Mouse (Mus musculus): ENCODE results near the gene Fgfr2. TPM values are rescaled to one million over a fixed set of nuclear protein-coding genes. Genes with fewer than 3 reads are reported as not detected.

Gene Fgfr2
- polyA plus RNA-seq, 1 experiment from 2014 or later: 110 TPM

GRCm38 (mm10) chr7:132830955-132831354 is 292.2 kb downstream of the Fgfr2 start:
- DNase-seq (ENCODE audit: low spot score): no peak
- H3K27ac ChIP-seq (ENCODE audit: low read length): no peak overlapping the region

GRCm38 (mm10) chr7:132824346-132825022 is 298.7 kb downstream of the Fgfr2 start:
- peaks cover 4% of the 10 kb centered on the region; the same call in 1 of the 2 replicates for H3K36me3 ChIP-seq (ENCODE audit: insufficient read depth, low read length)
- no peak overlapping the region for H3K4me3 ChIP-seq (ENCODE audit: low read depth, low read length)
- ATAC-seq (no peak), DNase-seq (ENCODE audit: low spot score) (no peak)
- H3K27ac ChIP-seq (ENCODE audit: low read length): no peak overlapping the region
- H3K4me1 ChIP-seq (ENCODE audit: insufficient read depth, low read depth, low read length): no peaks in the 10 kb centered on the region
- 19% methylated on average over 1 of the region's 1 CpGs for WGBS
- no peaks in the 10 kb centered on the region for H3K9me3 ChIP-seq (ENCODE audit: low read length)
- no peak overlapping the region for H3K9ac ChIP-seq (replicated peaks; ENCODE audit: low read depth)
- H3K4me2 ChIP-seq (replicated peaks; ENCODE audit: low read depth, low read length): no peak overlapping the region
- TF ChIP-seq EP300 (IDR thresholded peaks at IDR 0.05) (no peak), CTCF (IDR thresholded peaks at IDR 0.05) (no peak)
- no peaks in the 10 kb centered on the region for H3K27me3 ChIP-seq (replicated peaks; ENCODE audit: insufficient read depth, low read length)

More at GRCm38 (mm10) chr7:132830955-132831354, 292.2 kb downstream of the Fgfr2 start:
- Histone ChIP-seq H3K36me3 (ENCODE audit: insufficient read depth, low read length) (peaks cover 7% of the 10 kb centered on the region; the same call in 1 of the 2 replicates), H3K4me2 (replicated peaks; ENCODE audit: low read depth, low read length) (no peak overlapping the region), H3K4me1 (ENCODE audit: insufficient read depth, low read depth, low read length) (no peaks in the 10 kb centered on the region), H3K27me3 (replicated peaks; ENCODE audit: insufficient read depth, low read length) (no peaks in the 10 kb centered on the region), H3K9me3 (ENCODE audit: low read length) (no peaks in the 10 kb centered on the region), H3K9ac (replicated peaks; ENCODE audit: low read depth) (no peak overlapping the region), H3K4me3 (ENCODE audit: low read depth, low read length) (no peak overlapping the region)
- ATAC-seq: no peak
- TF ChIP-seq EP300 (IDR thresholded peaks at IDR 0.05): no peak
- TF ChIP-seq CTCF (IDR thresholded peaks at IDR 0.05): no peak
- 85% methylated on average over 4 of the region's 4 CpGs for WGBS

- no peak overlapping the region for H3K4me3 ChIP-seq (ENCODE audit: low read depth, low read length)
- no peak for TF ChIP-seq EP300 (IDR thresholded peaks at IDR 0.05)
- TF ChIP-seq CTCF (IDR thresholded peaks at IDR 0.05): no peak
- ATAC-seq (no peak), DNase-seq (ENCODE audit: low spot score) (no peak)
- no peak overlapping the region for H3K27ac ChIP-seq (ENCODE audit: low read length)
- no peaks in the 10 kb centered on the region for H3K4me1 ChIP-seq (ENCODE audit: insufficient read depth, low read depth, low read length)
- H3K4me2 ChIP-seq (replicated peaks; ENCODE audit: low read depth, low read length): no peak overlapping the region
- no peaks in the 10 kb centered on the region for H3K9me3 ChIP-seq (ENCODE audit: low read length)
- peaks cover 4% of the 10 kb centered on the region; the same call in 1 of the 2 replicates for H3K36me3 ChIP-seq (ENCODE audit: insufficient read depth, low read length)
- no peaks in the 10 kb centered on the region for H3K27me3 ChIP-seq (replicated peaks; ENCODE audit: insufficient read depth, low read length)
- H3K9ac ChIP-seq (replicated peaks; ENCODE audit: low read depth): no peak overlapping the region
These were observed 299.3 kb downstream of the Fgfr2 start for GRCm38 (mm10) chr7:132823832-132824231.

- Histone ChIP-seq H3K36me3 (ENCODE audit: insufficient read depth, low read length) (peaks cover 4% of the 10 kb centered on the region; the same call in 1 of the 2 replicates), H3K27me3 (replicated peaks; ENCODE audit: insufficient read depth, low read length) (no peaks in the 10 kb centered on the region), H3K4me3 (ENCODE audit: low read depth, low read length) (no peak overlapping the region), H3K4me2 (replicated peaks; ENCODE audit: low read depth, low read length) (no peak overlapping the region), H3K4me1 (ENCODE audit: insufficient read depth, low read depth, low read length) (no peaks in the 10 kb centered on the region), H3K9ac (replicated peaks; ENCODE audit: low read depth) (no peak overlapping the region), H3K27ac (ENCODE audit: low read length) (no peak overlapping the region), H3K9me3 (ENCODE audit: low read length) (no peaks in the 10 kb centered on the region)
- 67% methylated on average over 3 of the region's 3 CpGs for WGBS
- DNase-seq (ENCODE audit: low spot score): no peak
- no peak for ATAC-seq
- no peak for TF ChIP-seq CTCF (IDR thresholded peaks at IDR 0.05)
- TF ChIP-seq EP300 (IDR thresholded peaks at IDR 0.05): no peak
These were observed 302.5 kb downstream of the Fgfr2 start for GRCm38 (mm10) chr7:132820692-132821091.

- DNase-seq (ENCODE audit: low spot score) (no peak), ATAC-seq (no peak)
- Histone ChIP-seq H3K9ac (replicated peaks; ENCODE audit: low read depth) (no peak overlapping the region), H3K4me2 (replicated peaks; ENCODE audit: low read depth, low read length) (no peak overlapping the region), H3K4me1 (ENCODE audit: insufficient read depth, low read depth, low read length) (no peaks in the 10 kb centered on the region), H3K27ac (ENCODE audit: low read length) (no peak overlapping the region), H3K4me3 (ENCODE audit: low read depth, low read length) (no peak overlapping the region), H3K36me3 (ENCODE audit: insufficient read depth, low read length) (no peaks in the 10 kb centered on the region), H3K9me3 (ENCODE audit: low read length) (no peaks in the 10 kb centered on the region), H3K27me3 (replicated peaks; ENCODE audit: insufficient read depth, low read length) (no peaks in the 10 kb centered on the region)
- TF ChIP-seq CTCF (IDR thresholded peaks at IDR 0.05) (no peak), EP300 (IDR thresholded peaks at IDR 0.05) (no peak)
- WGBS: 94% methylated on average over 6 of the region's 6 CpGs
These were observed 306.1 kb downstream of the Fgfr2 start for GRCm38 (mm10) chr7:132817056-132817455.

- Histone ChIP-seq H3K36me3 (ENCODE audit: insufficient read depth, low read length) (no peaks in the 10 kb centered on the region), H3K4me1 (ENCODE audit: insufficient read depth, low read depth, low read length) (no peaks in the 10 kb centered on the region), H3K27me3 (replicated peaks; ENCODE audit: insufficient read depth, low read length) (no peaks in the 10 kb centered on the region), H3K4me2 (replicated peaks; ENCODE audit: low read depth, low read length) (no peak overlapping the region), H3K9ac (replicated peaks; ENCODE audit: low read depth) (no peak overlapping the region), H3K27ac (ENCODE audit: low read length) (no peak overlapping the region), H3K9me3 (ENCODE audit: low read length) (no peaks in the 10 kb centered on the region), H3K4me3 (ENCODE audit: low read depth, low read length) (no peak overlapping the region)
- TF ChIP-seq EP300 (IDR thresholded peaks at IDR 0.05) (no peak), CTCF (IDR thresholded peaks at IDR 0.05) (no peak)
- no peak for ATAC-seq
- no peak for DNase-seq (ENCODE audit: low spot score)
- WGBS: 82% methylated on average over 2 of the region's 2 CpGs
These were observed 306.6 kb downstream of the Fgfr2 start for GRCm38 (mm10) chr7:132816528-132816927.
